8 mouse cellular contexts compared by ENCODE assay signal in genomic region chr16:13867406-13867805, GRCm38 (mm10). TPM values are rescaled to one million over a fixed set of nuclear protein-coding genes. Genes with fewer than 3 reads are reported as not detected.
DNase-seq lines count a peak whose midpoint lies in the region; ATAC-seq lines count a peak whose summit lies in the region.
"Not testable (repeated sequence)": the region's sequence is repeated elsewhere in the genome, so short reads cannot be mapped to it uniquely, and the experiment has no call there.

No protein-coding gene starts in this region.

- H3K9ac ChIP-seq in forebrain, embryonic 13.5 days; liver, embryonic 13.5 days; neural tube, embryonic 12.5 days: not testable (repeated sequence)

- H3K9me3 ChIP-seq in forebrain, embryonic 13.5 days (replicated peaks); liver, embryonic 13.5 days (replicated peaks); neural tube, embryonic 12.5 days: not testable (repeated sequence)

- not testable (repeated sequence) for H3K4me1 ChIP-seq in forebrain, embryonic 13.5 days; neural tube, embryonic 12.5 days
- peaks cover 13% of the 10 kb centered on the region for H3K4me1 ChIP-seq in liver, embryonic 13.5 days (replicated peaks)

- not testable (repeated sequence) for H3K4me3 ChIP-seq in forebrain, embryonic 13.5 days; liver, embryonic 13.5 days (replicated peaks); neural tube, embryonic 12.5 days

- not testable (repeated sequence) for H3K27me3 ChIP-seq in forebrain, embryonic 13.5 days; liver, embryonic 13.5 days; neural tube, embryonic 12.5 days (replicated peaks)

- DNase-seq in ES-CJ7 (ENCODE audit: low read depth, low spot score), result peak; percentile 44
- DNase-seq in cerebellum, postnatal 10 days, result peak; percentile 23 to 47
- DNase-seq in heart, postnatal 4 days, result peak; percentile 11
- DNase-seq in layer of hippocampus, adult 9-10 months (ENCODE audit: low spot score), result peak; percentile 21
- DNase-seq in liver, embryonic 13.5 days, result not testable (repeated sequence)
- DNase-seq in thymus, postnatal 25 days, result peak; percentile 32

- peak overlapping the region; percentile 56; the same call in 1 of the 2 replicates for H3K4me2 ChIP-seq in forebrain, embryonic 13.5 days
- peak overlapping the region; percentile 56; the same call in 1 of the 2 replicates for H3K4me2 ChIP-seq in liver, embryonic 13.5 days
- peak overlapping the region; percentile 73; the same call in 1 of the 2 replicates for H3K4me2 ChIP-seq in neural tube, embryonic 12.5 days (replicated peaks)

- ATAC-seq in forebrain, embryonic 13.5 days, result peak; percentile 69; the same call in 1 of the 2 replicates
- ATAC-seq in liver, embryonic 13.5 days (ENCODE audit: low read depth), result not testable (repeated sequence)
- peak; percentile 90 for ATAC-seq in neural tube, embryonic 12.5 days (ENCODE audit: low FRiP score, low read depth)

- 12% methylated on average over 5 of the region's 5 CpGs for WGBS in forebrain, embryonic 13.5 days
- 48% methylated on average over 5 of the region's 5 CpGs for WGBS in liver, embryonic 13.5 days (ENCODE audit: insufficient replicate concordance)
- WGBS in neural tube, embryonic 12.5 days, result 11% methylated on average over 5 of the region's 5 CpGs

- H3K27ac ChIP-seq in forebrain, embryonic 13.5 days; liver, embryonic 13.5 days; neural tube, embryonic 12.5 days: not testable (repeated sequence)

- peaks cover 16% of the 10 kb centered on the region for H3K36me3 ChIP-seq in forebrain, embryonic 13.5 days (ENCODE audit: poor library complexity, severe bottlenecking)
- H3K36me3 ChIP-seq in liver, embryonic 13.5 days, result peaks cover 40% of the 10 kb centered on the region
- H3K36me3 ChIP-seq in neural tube, embryonic 12.5 days, result peaks cover 16% of the 10 kb centered on the region

RNA-seq across cellular contexts. Expression of gene Pdxdc1, which starts 35.5 kb away (rescaled TPM):
- polyA plus RNA-seq in forebrain, embryonic 13.5 days (2015; fragmentation: Nextera tagmentation; extraction: Ambion mirVana), result 56.7 and 62.4 TPM in 2 replicates
- 10 to 100 TPM; 87.8 to 88.9 TPM for total RNA-seq in heart, postnatal 4 days (2021)
- polyA plus RNA-seq in liver, embryonic 13.5 days (2015; fragmentation: Nextera tagmentation; extraction: Ambion mirVana), result 24.2 and 28.0 TPM in 2 replicates
- 74.3 and 75.5 TPM in 2 replicates for polyA plus RNA-seq in neural tube, embryonic 12.5 days (2016; fragmentation: Nextera tagmentation; extraction: Ambion mirVana)

RNA-seq across cellular contexts. Expression of gene Mpv17l, which starts 35.6 kb away (rescaled TPM):
- 5.4 and 7.0 TPM in 2 replicates for polyA plus RNA-seq in forebrain, embryonic 13.5 days (2015; fragmentation: Nextera tagmentation; extraction: Ambion mirVana)
- 1 to 10 TPM; 1.3 to 2.1 TPM for total RNA-seq in heart, postnatal 4 days (2021)
- polyA plus RNA-seq in liver, embryonic 13.5 days (2015; fragmentation: Nextera tagmentation; extraction: Ambion mirVana), result 1.1 and 1.4 TPM in 2 replicates
- polyA plus RNA-seq in neural tube, embryonic 12.5 days (2016; fragmentation: Nextera tagmentation; extraction: Ambion mirVana), result 7.7 and 7.8 TPM in 2 replicates

RNA-seq across cellular contexts. Expression of gene Ntan1, which starts 48.8 kb away (rescaled TPM):
- polyA plus RNA-seq in forebrain, embryonic 13.5 days (2015; fragmentation: Nextera tagmentation; extraction: Ambion mirVana), result 214 and 225 TPM in 2 replicates
- total RNA-seq in heart, postnatal 4 days (2021), result 10 to 100 TPM; 74.8 to 76.1 TPM
- 44.7 and 45.3 TPM in 2 replicates for polyA plus RNA-seq in liver, embryonic 13.5 days (2015; fragmentation: Nextera tagmentation; extraction: Ambion mirVana)
- 176 and 190 TPM in 2 replicates for polyA plus RNA-seq in neural tube, embryonic 12.5 days (2016; fragmentation: Nextera tagmentation; extraction: Ambion mirVana)
